ENCODE assay signal across 13 mouse cellular contexts in the genomic region with DNA sequence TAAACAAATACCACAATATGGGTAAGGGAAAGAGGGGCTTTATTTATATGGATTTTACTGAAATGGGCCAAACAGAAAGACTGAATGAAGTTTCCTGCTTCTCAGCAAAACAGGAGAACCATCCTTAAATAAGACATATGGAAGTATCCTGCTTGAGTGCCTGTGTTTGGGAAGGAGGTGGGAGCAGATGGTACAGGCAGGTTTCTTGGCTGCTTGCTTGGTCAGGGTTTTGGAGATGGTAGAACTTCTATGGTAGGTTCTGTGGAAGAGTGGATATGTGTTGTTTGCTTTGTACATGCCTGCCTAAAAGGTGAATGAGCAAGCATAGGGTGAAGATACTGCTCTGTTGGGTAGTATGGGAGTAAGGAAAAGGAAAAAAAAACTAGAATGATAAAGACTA. TPM values are rescaled to one million over a fixed set of nuclear protein-coding genes. Genes with fewer than 3 reads are reported as not detected.
A peak's percentile ranks its signal among the peaks of the same experiment; 100 is the strongest.
DNase-seq lines count a peak whose midpoint lies in the region; ATAC-seq and TF ChIP-seq lines count a peak whose summit lies in the region.
"Had no signal": no experiment of that assay in that cellular context is flagged by ENCODE, and none has a peak within 500 bp of the region (broad histone marks: within the 10 kb centered on the region; RNA-seq: fewer than 3 reads in every experiment).

No protein-coding gene starts in this region.

- no peaks in the 10 kb centered on the region for H3K9me3 ChIP-seq in heart, embryonic 13.5 days
- H3K9me3 ChIP-seq: hindbrain, embryonic 15.5 days; kidney, embryonic 15.5 days; limb, embryonic 13.5 days had no signal

- H3K4me2 ChIP-seq in heart, embryonic 13.5 days, result no peak overlapping the region
- H3K4me2 ChIP-seq: hindbrain, embryonic 15.5 days; kidney, embryonic 15.5 days; limb, embryonic 13.5 days had no signal

- H3K4me3 ChIP-seq in heart, embryonic 13.5 days, result no peak overlapping the region
- no peak overlapping the region for H3K4me3 ChIP-seq in cerebellum, adult 2 months (replicated peaks; ENCODE audit: insufficient read depth, low read depth, low read length)
- H3K4me3 ChIP-seq: hindbrain, embryonic 15.5 days; kidney, embryonic 15.5 days; limb, embryonic 13.5 days had no signal

- H3K27ac ChIP-seq in heart, embryonic 13.5 days (replicated peaks), result peak overlapping the region; percentile 36
- H3K27ac ChIP-seq in cerebellum, adult 2 months (ENCODE audit: insufficient read depth, low read length), result peak overlapping the region; percentile 29
- H3K27ac ChIP-seq: hindbrain, embryonic 15.5 days; kidney, embryonic 15.5 days; limb, embryonic 13.5 days had no signal

- peaks cover 27% of the 10 kb centered on the region for H3K36me3 ChIP-seq in heart, embryonic 13.5 days

- DNase-seq in heart, adult 11 months, result no peak
- peak; percentile 44 for DNase-seq in left cerebral cortex, adult 11 months (ENCODE audit: low spot score)
- no peak for DNase-seq in left cerebral cortex, postnatal 10 days (ENCODE audit: extremely low spot score in 1 of 2, low spot score in 2 of 2)
- peak; percentile 80 to 92 for DNase-seq in cerebellum, adult 2 months
- peak; percentile 76 to 81 for DNase-seq in cerebellum, postnatal 36 days
- DNase-seq in kidney, postnatal 10 days, result no peak
- DNase-seq: adrenal gland, postnatal 25 days; gastrocnemius, postnatal 36 days; lung, adult 2 months had no signal

- TF ChIP-seq POLR2A in cerebellum, adult 2 months (IDR thresholded peaks at IDR 0.05; ENCODE audit: borderline replicate concordance, insufficient read depth, low read length), result no peak

- intact Hi-C loops in left cerebral cortex, postnatal 10 days (cut with DNase I), result no loop called here

- ATAC-seq in heart, embryonic 13.5 days (ENCODE audit: extremely low read depth, insufficient number of reproducible peaks, low FRiP score, low TSS enrichment), result no peak

- TF ChIP-seq CTCF in cerebellum, adult 2 months (IDR thresholded peaks at IDR 0.05; ENCODE audit: borderline replicate concordance, insufficient read depth, low read depth, low read length), result no peak

- H3K27me3 ChIP-seq in heart, embryonic 13.5 days (replicated peaks), result no peaks in the 10 kb centered on the region
- H3K27me3 ChIP-seq in cerebellum, adult 2 months (ENCODE audit: control insufficient read depth, insufficient read depth, low read length), result no peaks in the 10 kb centered on the region
- H3K27me3 ChIP-seq: hindbrain, embryonic 15.5 days; kidney, embryonic 15.5 days; limb, embryonic 13.5 days had no signal

- peaks cover 42% of the 10 kb centered on the region for H3K4me1 ChIP-seq in heart, embryonic 13.5 days
- peaks cover 30% of the 10 kb centered on the region; the same call in 1 of the 2 replicates for H3K4me1 ChIP-seq in cerebellum, adult 2 months (ENCODE audit: control insufficient read depth, insufficient read depth, low read length)
- H3K4me1 ChIP-seq: kidney, embryonic 15.5 days; limb, embryonic 13.5 days had no signal

- H3K9ac ChIP-seq in heart, embryonic 13.5 days, result peak overlapping the region; percentile 24; the same call in 1 of the 2 replicates
- H3K9ac ChIP-seq: hindbrain, embryonic 15.5 days; kidney, embryonic 15.5 days; limb, embryonic 13.5 days had no signal

RNA-seq across cellular contexts. Expression of a gene that starts 30.4 kb away (rescaled TPM):
- polyA plus RNA-seq in heart, embryonic 13.5 days (2015; fragmentation: Nextera tagmentation; extraction: Ambion mirVana), result 93.9 and 98.7 TPM in 2 replicates
- 100 to 1,000 TPM; 125 to 129 TPM for total RNA-seq in left cerebral cortex, postnatal 10 days (2021)
- 91.1 and 95.2 TPM in 2 replicates for polyA plus RNA-seq in cerebellum, adult 2 months (2012; rRNA removed)

Comparison
In these comparisons a context has a peak if more than half of its experiments do, and no peak if none do; other contexts are left out.
1. DNase-seq: peak in left cerebral cortex, adult 11 months (single experiment), cerebellum, adult 2 months (2 of 2) and cerebellum, postnatal 36 days (2 of 2); none in heart, adult 11 months (single experiment), left cerebral cortex, postnatal 10 days (0 of 2) and kidney, postnatal 10 days (single experiment).